Mouse (Mus musculus) testis, adult 2 months (tissue): ENCODE measurements around the gene Satb2.

ENCODE experiments used
- CTCF ChIP-seq: fragments of 200-500 bp; IDR thresholded peaks from 2 replicates; pipeline ENCODE4 v1.5.1; 2012; ENCODE audit warnings: low read depth, mild to moderate bottlenecking, inconsistent platforms, low read length, moderate library complexity; ENCODE audit not compliant: control insufficient read depth, insufficient read depth, insufficient replicate concordance
- POLR2A ChIP-seq: fragments of 200-500 bp; IDR thresholded peaks from 2 replicates; pipeline ENCODE4 v1.6.1; 2012; ENCODE audit warnings: low read depth, mild to moderate bottlenecking, inconsistent platforms, low read length, moderate library complexity; ENCODE audit not compliant: control insufficient read depth

DNA sequence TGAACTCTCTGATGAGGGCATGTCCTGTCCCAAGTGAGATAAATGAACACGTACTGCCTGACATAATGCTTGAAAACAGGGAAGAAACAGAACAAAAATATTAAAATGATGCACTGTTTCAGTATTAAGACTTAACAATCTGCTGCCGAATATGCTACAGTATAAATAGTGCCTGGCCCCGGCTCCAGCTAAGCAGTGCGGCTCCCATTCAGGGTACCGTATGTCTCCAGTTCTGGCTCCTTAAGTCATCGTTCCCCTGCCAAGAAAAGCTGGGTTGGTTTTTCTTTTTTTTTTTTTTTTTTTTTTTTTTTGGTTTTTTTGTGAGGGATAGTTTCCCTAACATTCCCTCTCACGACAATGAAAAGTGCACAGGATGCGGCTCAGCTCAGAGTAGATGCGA lies 78.3 kb downstream of the Satb2 start:
- no peak for TF ChIP-seq CTCF
- TF ChIP-seq POLR2A = no peak
